Mouse (Mus musculus) liver, postnatal 0 days (tissue): ENCODE data around the gene Hnrnpul2.

ENCODE experiments used
- CTCF ChIP-seq: sonication (generic); IDR thresholded peaks from 2 replicates; pipeline ENCODE4 v1.5.1; 2016; ENCODE audit warnings: antibody characterized with exemption, low read depth
- EP300 ChIP-seq: IDR thresholded peaks from 2 replicates; pipeline ENCODE4 v1.6.1; 2016; ENCODE audit warnings: antibody characterized with exemption, low read depth, mild to moderate bottlenecking

- TF ChIP-seq EP300 (0 out of 2 replicates have a peak, but pooled peaks have one; percentile 49), CTCF (peak; percentile 8; the same call in 1 of the 2 replicates)
Observed at GRCm38 (mm10) chr19:8819596-8820423, at the start of gene Hnrnpul2.
